Mouse (Mus musculus): Measurements from ENCODE around the gene Arhgap10. TPM values are rescaled to one million over a fixed set of nuclear protein-coding genes. Genes with fewer than 3 reads are reported as not detected.

Gene Arhgap10
- polyA plus RNA-seq, 1 experiment from 2014 or later = 11.2 TPM

DNA sequence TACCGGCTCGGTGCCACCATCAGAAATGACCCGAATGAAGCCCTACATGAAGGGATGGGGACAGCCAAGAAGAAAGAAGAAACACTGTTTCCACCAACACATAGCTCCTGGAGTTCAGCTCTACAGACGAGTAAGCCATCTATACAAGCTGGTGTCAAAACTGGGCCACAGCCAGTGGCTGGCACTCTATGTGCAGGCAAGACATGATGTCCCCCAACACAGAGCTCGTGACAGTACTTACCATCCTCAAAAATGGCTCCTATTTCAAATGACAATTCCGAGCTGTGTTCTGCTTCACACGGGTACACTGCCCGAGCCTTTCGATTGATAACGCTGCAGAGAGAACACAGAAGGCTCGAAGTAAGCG is 260.7 kb downstream of the Arhgap10 start:
- Histone ChIP-seq H3K4me3 (no peak overlapping the region), H3K4me2 (replicated peaks) (no peak overlapping the region), H3K9ac (replicated peaks) (no peak overlapping the region), H3K36me3 (no peaks in the 10 kb centered on the region), H3K4me1 (no peaks in the 10 kb centered on the region), H3K27me3 (no peaks in the 10 kb centered on the region), H3K9me3 (no peaks in the 10 kb centered on the region), H3K27ac (replicated peaks) (no peak overlapping the region)
- no peak for ATAC-seq (ENCODE audit: low FRiP score, low read depth)
- 97% methylated on average over 12 of the region's 12 CpGs for WGBS

DNA sequence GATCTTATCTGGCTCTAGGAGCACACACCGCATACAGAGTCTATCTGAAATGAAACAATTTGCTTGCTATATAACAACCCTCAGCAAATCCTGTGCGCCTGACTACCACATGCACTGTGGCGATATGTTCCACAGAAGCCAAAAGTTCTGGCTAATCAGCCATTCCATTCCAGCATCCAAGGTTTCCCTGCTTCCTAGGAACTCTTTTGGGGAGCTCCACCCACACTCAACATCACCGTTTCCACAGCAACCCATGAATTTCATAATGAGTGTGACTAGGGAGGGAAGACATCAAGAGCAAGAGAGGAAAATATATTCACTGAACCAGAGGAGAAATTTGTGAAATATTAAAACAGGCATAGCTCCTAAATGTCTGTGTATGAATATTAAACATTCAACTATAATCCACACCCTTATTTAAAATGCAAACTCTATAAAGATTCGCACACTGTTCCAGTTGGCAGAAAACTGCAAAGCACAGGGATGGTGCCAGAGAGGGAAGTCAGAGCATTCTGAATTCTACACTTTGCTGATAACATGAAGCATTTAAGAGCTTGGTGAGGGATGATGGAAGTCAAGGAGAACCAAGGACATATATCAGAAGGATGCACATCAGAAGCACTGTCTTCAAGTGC is 261.2 kb downstream of the Arhgap10 start:
- no peak for ATAC-seq (ENCODE audit: low FRiP score, low read depth)
- Histone ChIP-seq H3K27me3 (no peaks in the 10 kb centered on the region), H3K9ac (replicated peaks) (no peak overlapping the region), H3K9me3 (no peaks in the 10 kb centered on the region), H3K36me3 (no peaks in the 10 kb centered on the region), H3K4me1 (no peaks in the 10 kb centered on the region), H3K27ac (replicated peaks) (no peak overlapping the region), H3K4me3 (no peak overlapping the region), H3K4me2 (replicated peaks) (no peak overlapping the region)
- WGBS = 96% methylated on average over 5 of the region's 5 CpGs

DNA sequence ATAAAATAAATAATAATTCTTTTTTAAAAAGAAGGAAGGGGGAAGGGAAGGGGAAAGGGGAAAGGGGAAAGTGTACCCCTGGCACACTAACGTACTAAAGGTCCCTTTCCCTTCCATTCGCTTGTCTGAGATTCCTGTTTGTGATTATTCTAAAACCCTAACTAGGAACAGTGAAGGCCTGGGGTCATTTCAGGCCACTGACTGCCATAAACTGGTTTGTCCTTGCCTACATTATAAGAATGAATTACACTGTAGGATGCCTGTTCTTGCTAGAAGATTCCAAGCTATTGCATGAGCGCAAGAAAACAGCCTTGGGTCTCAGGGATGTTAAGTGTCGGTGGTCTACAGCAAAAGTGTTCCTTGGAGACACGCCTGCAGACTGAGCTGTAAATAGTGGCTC is 263.3 kb downstream of the Arhgap10 start:
- Histone ChIP-seq H3K9ac (replicated peaks) (no peak overlapping the region), H3K4me3 (no peak overlapping the region), H3K9me3 (no peaks in the 10 kb centered on the region), H3K4me2 (replicated peaks) (no peak overlapping the region), H3K27ac (replicated peaks) (no peak overlapping the region), H3K4me1 (no peaks in the 10 kb centered on the region), H3K36me3 (no peaks in the 10 kb centered on the region), H3K27me3 (no peaks in the 10 kb centered on the region)
- 80% methylated on average over 5 of the region's 5 CpGs for WGBS
- no peak for ATAC-seq (ENCODE audit: low FRiP score, low read depth)

DNA sequence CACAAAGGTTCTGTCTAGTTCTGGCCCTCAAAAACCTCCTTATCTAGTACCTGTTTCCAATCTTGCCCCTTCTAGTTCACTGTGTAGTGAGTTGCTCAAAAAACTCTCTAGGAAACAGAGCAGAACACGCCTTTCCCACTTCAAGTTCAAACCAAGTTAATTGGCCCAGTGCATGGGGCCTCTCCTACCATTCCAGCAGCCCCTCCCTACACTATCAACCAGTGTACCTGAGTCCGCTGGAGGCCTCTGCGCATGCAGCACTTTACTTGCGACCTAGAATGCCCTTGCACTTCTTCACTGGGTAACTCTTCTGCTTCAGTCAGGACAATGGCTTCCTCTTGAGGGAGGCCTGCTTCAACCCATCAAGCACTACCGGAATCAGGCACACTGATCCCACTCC is 266.6 kb downstream of the Arhgap10 start:
- H3K36me3 ChIP-seq = no peaks in the 10 kb centered on the region
- ATAC-seq (ENCODE audit: low FRiP score, low read depth) = no peak
- H3K4me1 ChIP-seq = no peaks in the 10 kb centered on the region
- no peaks in the 10 kb centered on the region for H3K27me3 ChIP-seq
- no peak overlapping the region for H3K27ac ChIP-seq (replicated peaks)
- no peak overlapping the region for H3K4me3 ChIP-seq
- H3K9me3 ChIP-seq = no peaks in the 10 kb centered on the region; the same call in 1 of the 2 replicates
- no peak overlapping the region for H3K4me2 ChIP-seq (replicated peaks)
- WGBS = 91% methylated on average over 5 of the region's 5 CpGs
- H3K9ac ChIP-seq (replicated peaks) = no peak overlapping the region

DNA sequence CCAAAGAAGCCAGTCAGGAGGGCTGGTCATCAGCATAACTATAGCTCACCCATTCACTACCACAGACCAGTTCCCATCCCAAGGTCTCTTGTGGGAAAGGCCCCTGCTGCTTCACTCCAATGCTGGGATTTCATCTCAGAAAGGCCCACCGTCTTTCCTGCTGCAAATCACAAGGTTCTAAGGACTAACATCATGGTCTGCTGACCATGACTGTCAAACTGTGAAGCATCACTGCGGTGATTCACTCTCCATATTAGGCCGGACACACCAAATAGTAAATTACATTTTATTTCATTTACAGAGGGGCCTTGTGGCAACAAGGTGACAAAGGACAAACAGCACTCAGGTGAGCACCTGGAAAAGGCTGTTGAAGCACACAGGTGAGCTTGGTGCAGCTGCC is 267.7 kb downstream of the Arhgap10 start:
- no peak overlapping the region for H3K4me2 ChIP-seq (replicated peaks)
- H3K27ac ChIP-seq (replicated peaks) = no peak overlapping the region
- H3K27me3 ChIP-seq = no peaks in the 10 kb centered on the region
- H3K36me3 ChIP-seq = no peaks in the 10 kb centered on the region
- H3K4me1 ChIP-seq = no peaks in the 10 kb centered on the region
- 80% methylated on average over 3 of the region's 3 CpGs for WGBS
- H3K9me3 ChIP-seq = no peaks in the 10 kb centered on the region; the same call in 1 of the 2 replicates
- no peak overlapping the region for H3K9ac ChIP-seq (replicated peaks)
- no peak overlapping the region for H3K4me3 ChIP-seq
- ATAC-seq (ENCODE audit: low FRiP score, low read depth) = no peak

DNA sequence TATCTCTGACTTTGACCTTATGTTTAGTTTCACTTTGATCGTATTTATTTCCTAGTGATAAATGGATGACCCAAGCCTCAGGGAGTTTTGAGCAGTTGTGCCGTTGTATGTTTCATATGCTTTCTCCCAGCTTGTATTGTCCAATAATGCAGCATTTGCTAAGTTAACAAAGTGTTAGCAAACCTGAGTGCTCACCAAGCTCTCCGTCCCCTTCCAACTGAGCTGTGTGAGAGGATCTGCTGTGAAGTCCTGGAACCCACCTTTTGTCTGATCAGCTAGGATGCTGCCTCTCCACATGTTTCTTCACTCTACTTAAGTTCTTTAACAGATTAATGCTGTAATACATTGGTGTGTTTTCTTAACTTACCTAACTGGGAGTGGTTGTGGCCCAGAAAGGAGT is 276.4 kb downstream of the Arhgap10 start:
- Histone ChIP-seq H3K4me2 (replicated peaks) (no peak overlapping the region), H3K36me3 (no peaks in the 10 kb centered on the region), H3K27ac (replicated peaks) (no peak overlapping the region), H3K27me3 (no peaks in the 10 kb centered on the region), H3K4me3 (no peak overlapping the region), H3K9me3 (no peaks in the 10 kb centered on the region), H3K9ac (replicated peaks) (no peak overlapping the region), H3K4me1 (no peaks in the 10 kb centered on the region)
- WGBS = 89% methylated on average over 3 of the region's 3 CpGs
- no peak for ATAC-seq (ENCODE audit: low FRiP score, low read depth)

DNA sequence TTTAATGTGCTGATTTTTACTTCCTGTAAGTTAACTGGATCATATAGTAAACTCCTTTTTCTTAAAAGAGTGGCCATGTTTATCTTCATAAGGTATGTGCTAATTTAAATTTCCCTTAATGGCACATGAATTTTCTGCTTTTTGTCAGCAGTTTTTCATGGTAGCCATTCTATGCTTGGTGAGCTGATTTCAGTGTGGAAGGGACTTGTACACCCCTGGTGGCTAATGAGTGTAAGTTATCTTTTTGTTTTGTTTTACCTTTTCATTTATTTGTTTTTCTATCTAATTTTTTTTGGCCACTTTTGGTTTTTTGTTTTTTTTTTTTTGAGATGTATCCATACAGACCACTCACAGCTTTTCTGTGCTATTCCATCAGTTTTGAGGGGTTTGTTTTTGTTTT is 278.3 kb downstream of the Arhgap10 start:
- Histone ChIP-seq H3K4me3 (no peak overlapping the region), H3K36me3 (no peaks in the 10 kb centered on the region), H3K27me3 (no peaks in the 10 kb centered on the region), H3K4me2 (replicated peaks) (no peak overlapping the region), H3K9ac (replicated peaks) (no peak overlapping the region), H3K27ac (replicated peaks) (no peak overlapping the region), H3K9me3 (no peaks in the 10 kb centered on the region), H3K4me1 (no peaks in the 10 kb centered on the region)
- ATAC-seq (ENCODE audit: low FRiP score, low read depth) = no peak

DNA sequence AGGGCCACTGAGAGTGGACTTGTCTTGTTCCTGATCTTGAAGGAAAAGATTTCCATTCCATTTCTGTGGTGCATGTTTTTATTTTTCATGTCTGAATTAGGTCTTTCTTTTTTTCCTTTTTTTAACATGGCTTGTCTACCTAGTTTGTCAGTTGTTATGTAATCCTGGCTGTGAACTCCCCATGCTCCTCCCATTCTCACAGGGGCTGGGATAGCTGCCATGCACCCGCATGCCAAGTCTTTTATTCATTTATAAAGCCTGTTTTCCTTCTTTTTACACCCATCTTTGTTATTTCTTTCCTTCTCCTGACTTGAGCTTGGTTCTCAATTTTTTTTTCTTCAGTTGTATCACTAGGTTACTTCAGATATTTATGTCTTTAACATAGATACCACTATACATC is 281.1 kb downstream of the Arhgap10 start:
- Histone ChIP-seq H3K27ac (replicated peaks) (no peak overlapping the region), H3K4me3 (no peak overlapping the region), H3K4me2 (replicated peaks) (no peak overlapping the region), H3K9me3 (no peaks in the 10 kb centered on the region), H3K9ac (replicated peaks) (no peak overlapping the region), H3K36me3 (no peaks in the 10 kb centered on the region), H3K27me3 (no peaks in the 10 kb centered on the region), H3K4me1 (no peaks in the 10 kb centered on the region)
- ATAC-seq (ENCODE audit: low FRiP score, low read depth) = no peak
- 84% methylated on average over 1 of the region's 1 CpGs for WGBS

DNA sequence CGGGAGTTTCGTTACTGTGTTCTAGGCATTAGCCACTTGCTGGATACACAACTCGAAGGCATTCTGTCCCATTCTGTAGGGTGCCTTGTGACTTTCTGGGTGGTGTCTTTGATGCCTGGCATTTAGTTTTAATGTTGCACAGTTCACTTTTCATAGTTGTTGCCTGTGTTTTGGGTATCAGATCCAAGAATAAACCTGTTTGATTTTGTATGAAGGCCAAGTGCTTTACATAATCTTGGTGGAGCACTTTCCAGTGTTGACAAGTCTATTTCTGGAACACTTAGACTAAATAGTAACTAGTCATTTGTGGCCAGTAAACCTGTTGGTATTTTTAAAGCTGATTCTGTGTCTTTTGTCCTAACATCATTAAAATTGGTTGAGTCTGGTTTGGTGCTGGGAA is 285.3 kb downstream of the Arhgap10 start:
- no peaks in the 10 kb centered on the region for H3K4me1 ChIP-seq
- H3K9ac ChIP-seq (replicated peaks) = no peak overlapping the region
- H3K4me2 ChIP-seq (replicated peaks) = no peak overlapping the region
- WGBS = 88% methylated on average over 3 of the region's 3 CpGs
- no peaks in the 10 kb centered on the region for H3K36me3 ChIP-seq
- no peak overlapping the region for H3K27ac ChIP-seq (replicated peaks)
- no peak for ATAC-seq (ENCODE audit: low FRiP score, low read depth)
- no peaks in the 10 kb centered on the region for H3K9me3 ChIP-seq
- H3K4me3 ChIP-seq = no peak overlapping the region
- H3K27me3 ChIP-seq = no peaks in the 10 kb centered on the region

DNA sequence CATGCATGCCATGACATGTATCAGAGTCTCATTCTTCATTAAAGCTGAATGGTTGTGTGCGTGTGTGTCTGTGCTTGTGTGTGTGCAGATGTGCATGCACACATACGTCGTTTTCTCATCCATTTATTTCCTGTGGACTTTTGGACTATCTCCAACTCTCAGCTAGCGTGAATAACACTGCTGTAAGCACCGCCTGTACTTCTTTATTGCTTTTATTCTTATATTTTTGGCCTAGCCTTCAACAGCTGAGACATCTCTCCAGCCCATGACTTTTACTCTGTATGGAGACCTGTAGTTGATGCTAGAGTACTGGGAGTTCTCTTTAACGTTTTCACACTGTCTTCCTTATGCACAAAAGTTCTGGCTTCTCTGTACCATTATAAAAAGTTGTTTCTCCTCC is 285.9 kb downstream of the Arhgap10 start:
- H3K9me3 ChIP-seq = no peaks in the 10 kb centered on the region
- no peak overlapping the region for H3K27ac ChIP-seq (replicated peaks)
- WGBS = 88% methylated on average over 6 of the region's 6 CpGs
- ATAC-seq (ENCODE audit: low FRiP score, low read depth) = no peak
- no peak overlapping the region for H3K4me3 ChIP-seq
- no peak overlapping the region for H3K4me2 ChIP-seq (replicated peaks)
- no peaks in the 10 kb centered on the region for H3K36me3 ChIP-seq
- no peaks in the 10 kb centered on the region for H3K4me1 ChIP-seq
- no peak overlapping the region for H3K9ac ChIP-seq (replicated peaks)
- no peaks in the 10 kb centered on the region for H3K27me3 ChIP-seq

DNA sequence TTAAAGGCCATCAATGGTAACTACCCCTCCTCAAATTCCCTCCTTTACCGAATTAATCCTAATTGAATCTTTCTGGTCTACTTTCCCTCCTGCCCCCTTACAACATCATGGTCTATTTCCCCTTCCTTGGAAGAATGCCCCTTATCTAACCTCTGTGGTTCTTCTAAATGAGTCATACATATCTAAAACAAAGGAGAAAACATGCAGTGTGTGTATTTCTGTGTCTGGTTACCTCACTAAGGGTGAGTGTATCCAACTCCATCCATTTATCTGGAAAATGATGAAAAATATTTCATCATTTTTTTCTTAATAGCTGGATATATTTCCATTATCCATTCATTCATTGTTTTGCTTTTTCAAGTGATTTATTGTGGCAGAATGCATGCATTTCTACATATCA is 286.5 kb downstream of the Arhgap10 start:
- ATAC-seq (ENCODE audit: low FRiP score, low read depth) = no peak
- 100% methylated on average over 1 of the region's 1 CpGs for WGBS
- no peak overlapping the region for H3K4me3 ChIP-seq

DNA sequence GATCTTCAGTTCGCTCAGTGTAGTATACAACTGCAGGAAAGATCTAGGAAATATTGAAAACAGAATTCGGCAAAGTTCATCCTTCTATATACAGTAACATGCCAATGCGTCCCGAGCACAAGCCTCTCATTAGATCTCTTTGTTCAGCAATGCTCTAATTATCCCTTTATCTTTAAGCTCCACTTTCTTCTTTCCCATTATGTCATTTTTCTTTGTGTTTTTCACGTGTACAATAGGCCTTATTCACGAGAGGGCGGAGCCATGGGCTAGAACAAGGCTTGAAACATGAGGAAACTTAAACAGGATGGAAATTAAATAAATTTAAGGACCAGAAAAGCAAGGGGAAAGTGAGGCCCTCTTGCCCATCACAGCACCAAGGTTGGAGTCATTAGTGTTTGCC is 289.1 kb downstream of the Arhgap10 start:
- ATAC-seq (ENCODE audit: low FRiP score, low read depth) = no peak
- H3K4me3 ChIP-seq = no peak overlapping the region
- no peaks in the 10 kb centered on the region for H3K9me3 ChIP-seq
- no peaks in the 10 kb centered on the region for H3K36me3 ChIP-seq
- no peaks in the 10 kb centered on the region for H3K27me3 ChIP-seq
- WGBS = 81% methylated on average over 7 of the region's 7 CpGs
- H3K9ac ChIP-seq (replicated peaks) = no peak overlapping the region
- no peak overlapping the region for H3K27ac ChIP-seq (replicated peaks)
- no peaks in the 10 kb centered on the region for H3K4me1 ChIP-seq
- H3K4me2 ChIP-seq (replicated peaks) = no peak overlapping the region

More for the DNA sequence above, 286.5 kb downstream of the Arhgap10 start:
- Histone ChIP-seq H3K9ac (replicated peaks) (no peak overlapping the region), H3K4me1 (no peaks in the 10 kb centered on the region), H3K27me3 (no peaks in the 10 kb centered on the region), H3K36me3 (no peaks in the 10 kb centered on the region), H3K9me3 (no peaks in the 10 kb centered on the region), H3K27ac (replicated peaks) (no peak overlapping the region), H3K4me2 (replicated peaks) (no peak overlapping the region)

DNA sequence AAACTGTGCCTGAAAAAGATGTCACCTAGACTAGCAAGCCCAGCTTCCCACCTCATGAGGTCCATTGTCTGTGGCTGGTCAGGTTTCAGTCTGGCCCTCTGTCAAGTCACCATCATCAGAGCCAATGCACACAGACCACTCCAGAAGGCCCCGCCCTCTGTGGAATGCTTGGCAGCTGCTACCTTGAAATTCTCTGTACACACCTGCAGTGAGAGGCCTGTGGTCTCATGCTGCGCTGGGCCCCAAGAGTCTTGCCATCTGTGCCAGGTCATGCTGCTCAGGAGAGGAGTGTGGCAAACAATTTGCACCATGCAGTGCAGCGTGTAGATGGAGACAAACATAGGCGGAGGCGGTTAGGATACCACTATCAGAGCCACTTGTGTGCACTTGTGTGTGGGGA is 290.0 kb downstream of the Arhgap10 start:
- ATAC-seq (ENCODE audit: low FRiP score, low read depth) = no peak
- H3K27me3 ChIP-seq = no peaks in the 10 kb centered on the region
- H3K36me3 ChIP-seq = no peaks in the 10 kb centered on the region
- H3K9me3 ChIP-seq = no peaks in the 10 kb centered on the region
- H3K9ac ChIP-seq (replicated peaks) = no peak overlapping the region
- 92% methylated on average over 5 of the region's 5 CpGs for WGBS
- H3K4me3 ChIP-seq = no peak overlapping the region
- H3K4me2 ChIP-seq (replicated peaks) = no peak overlapping the region
- H3K27ac ChIP-seq (replicated peaks) = no peak overlapping the region
- H3K4me1 ChIP-seq = no peaks in the 10 kb centered on the region

All from midbrain, embryonic 12.5 days (tissue).